20 mouse cellular contexts compared by ENCODE assay signal in the genomic region with DNA sequence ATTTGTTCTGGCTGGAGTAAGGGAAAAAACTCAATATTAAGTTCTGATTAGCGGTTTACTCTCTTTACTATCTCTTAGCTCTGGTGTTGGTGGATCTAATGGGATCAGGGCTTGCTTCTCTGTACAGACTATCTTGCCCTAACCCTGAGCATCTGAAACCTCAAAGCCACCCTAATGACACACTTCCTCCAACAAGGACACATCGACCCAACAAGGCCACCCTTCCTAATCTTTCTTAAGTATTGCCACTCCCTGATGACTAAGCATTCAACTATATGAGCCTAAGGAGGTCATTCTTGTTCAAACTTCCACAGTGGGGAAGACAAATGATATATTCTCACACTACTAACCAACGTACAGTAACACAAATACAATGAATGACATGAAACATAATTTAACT.
DNase-seq lines count a peak whose midpoint lies in the region; ATAC-seq and TF ChIP-seq lines count a peak whose summit lies in the region.
"Had no signal": no experiment of that assay in that cellular context is flagged by ENCODE, and none has a peak within 500 bp of the region (broad histone marks: within the 10 kb centered on the region; RNA-seq: fewer than 3 reads in every experiment).

No protein-coding gene starts in this region.

- no peak overlapping the region for H3K27ac ChIP-seq in liver, embryonic 14.5 days
- no peak overlapping the region for H3K27ac ChIP-seq in forebrain, embryonic 14.5 days (ENCODE audit: low read depth, low read length)
- H3K27ac ChIP-seq in midbrain, embryonic 14.5 days (replicated peaks; ENCODE audit: low read depth, low read length), result no peak overlapping the region
- H3K27ac ChIP-seq: embryonic facial prominence, embryonic 12.5 days; hindbrain, embryonic 10.5 days; hindbrain, embryonic 14.5 days; intestine, embryonic 15.5 days had no signal

- no peak overlapping the region for H3K4me3 ChIP-seq in liver, embryonic 14.5 days (ENCODE audit: insufficient read depth in 1 of 2, low read depth in 2 of 2, low read length in 2 of 2)
- H3K4me3 ChIP-seq in forebrain, embryonic 14.5 days (ENCODE audit: low read depth, low read length), result no peak overlapping the region
- no peak overlapping the region for H3K4me3 ChIP-seq in midbrain, embryonic 14.5 days (replicated peaks; ENCODE audit: low read depth, low read length)
- H3K4me3 ChIP-seq: embryonic facial prominence, embryonic 12.5 days; heart, embryonic 12.5 days; hindbrain, embryonic 10.5 days; intestine, embryonic 15.5 days had no signal

- no peak for ATAC-seq in liver, embryonic 14.5 days (ENCODE audit: insufficient read depth)
- peak; percentile 50; the same call in 1 of the 2 replicates for ATAC-seq in common myeloid progenitor, adult 5-6 weeks (replicated peaks; ENCODE audit: low read depth, poor library complexity, severe bottlenecking)
- ATAC-seq in forebrain, embryonic 14.5 days, result no peak
- no peak for ATAC-seq in midbrain, embryonic 14.5 days (ENCODE audit: low FRiP score, low TSS enrichment)
- ATAC-seq: activated CD4-positive, CD25-positive, alpha-beta regulatory T cell, adult 4 months; forebrain, embryonic 16.5 days; intestine, embryonic 15.5 days; Patski had no signal

- H3K27me3 ChIP-seq in liver, embryonic 14.5 days (ENCODE audit: control insufficient read depth, insufficient read depth, low read length), result no peaks in the 10 kb centered on the region
- H3K27me3 ChIP-seq in forebrain, embryonic 14.5 days (replicated peaks; ENCODE audit: control insufficient read depth, insufficient read depth, low read length), result no peaks in the 10 kb centered on the region
- no peaks in the 10 kb centered on the region for H3K27me3 ChIP-seq in midbrain, embryonic 14.5 days (ENCODE audit: control insufficient read depth, insufficient read depth, low read length)
- H3K27me3 ChIP-seq: embryonic facial prominence, embryonic 12.5 days; heart, embryonic 12.5 days; intestine, embryonic 15.5 days; Patski had no signal

- peaks cover 0 to 4% of the 10 kb centered on the region in 2 experiments; a peak in 2 of 4 replicates for H3K4me1 ChIP-seq in liver, embryonic 14.5 days (replicated peaks; ENCODE audit: control insufficient read depth in 2 of 2, insufficient read depth in 2 of 2, low read length in 1 of 2)
- H3K4me1 ChIP-seq in forebrain, embryonic 14.5 days (ENCODE audit: control insufficient read depth, insufficient read depth, low read length), result no peaks in the 10 kb centered on the region
- H3K4me1 ChIP-seq in midbrain, embryonic 14.5 days (ENCODE audit: control insufficient read depth, insufficient read depth, low read length), result no peaks in the 10 kb centered on the region
- H3K4me1 ChIP-seq: heart, embryonic 12.5 days; hindbrain, embryonic 10.5 days; intestine, embryonic 15.5 days had no signal

- H3K4me2 ChIP-seq in liver, embryonic 14.5 days (ENCODE audit: low read depth), result no peak overlapping the region
- no peak overlapping the region for H3K4me2 ChIP-seq in forebrain, embryonic 14.5 days (ENCODE audit: low read length)
- H3K4me2 ChIP-seq in midbrain, embryonic 14.5 days (ENCODE audit: low read length), result no peak overlapping the region
- H3K4me2 ChIP-seq: embryonic facial prominence, embryonic 12.5 days; heart, embryonic 12.5 days; hindbrain, embryonic 14.5 days; intestine, embryonic 15.5 days had no signal

- no peaks in the 10 kb centered on the region for H3K9me3 ChIP-seq in liver, embryonic 14.5 days (ENCODE audit: control insufficient read depth, low read length)
- H3K9me3 ChIP-seq in forebrain, embryonic 14.5 days (replicated peaks; ENCODE audit: control insufficient read depth, low read length), result no peaks in the 10 kb centered on the region
- no peaks in the 10 kb centered on the region; the same call in 1 of the 2 replicates for H3K9me3 ChIP-seq in midbrain, embryonic 14.5 days (ENCODE audit: control insufficient read depth, low read length)
- H3K9me3 ChIP-seq: embryonic facial prominence, embryonic 12.5 days; heart, embryonic 12.5 days; hindbrain, embryonic 10.5 days; intestine, embryonic 15.5 days had no signal

- 34% methylated on average over 3 of the region's 3 CpGs for WGBS in liver, embryonic 14.5 days (ENCODE audit: insufficient replicate concordance)
- 88% methylated on average over 3 of the region's 3 CpGs for WGBS in forebrain, embryonic 14.5 days
- WGBS in midbrain, embryonic 14.5 days, result 91% methylated on average over 3 of the region's 3 CpGs

- no peak overlapping the region for H3K9ac ChIP-seq in liver, embryonic 14.5 days (replicated peaks)
- H3K9ac ChIP-seq in forebrain, embryonic 14.5 days (ENCODE audit: low read length), result no peak overlapping the region
- H3K9ac ChIP-seq in midbrain, embryonic 14.5 days (replicated peaks; ENCODE audit: low read length), result no peak overlapping the region
- H3K9ac ChIP-seq: embryonic facial prominence, embryonic 12.5 days; heart, embryonic 12.5 days; hindbrain, embryonic 14.5 days; intestine, embryonic 15.5 days had no signal

- intact Hi-C loops in gastrocnemius, postnatal 14 days (cut with DNase I; ENCODE audit: low total_unique reads), result no loop called here

- DNase-seq in liver, embryonic 14.5 days (ENCODE audit: low read depth in 3 of 3, low spot score in 3 of 3), result peak in 2 of 3 experiments; percentile 26 to 27
- DNase-seq in liver, result no peak
- peak; percentile 3 for DNase-seq in c-Kit-negative CD71-positive TER-119-positive erythroid progenitor cells, embryonic 14.5 days (ENCODE audit: low read depth, low spot score)
- no peak for DNase-seq in gastrocnemius, postnatal 14 days
- no peak for DNase-seq in forebrain, embryonic 14.5 days (ENCODE audit: low spot score)
- no peak for DNase-seq in midbrain, embryonic 14.5 days
- DNase-seq: adrenal gland, postnatal 25 days; cerebellum, adult 2 months; cerebellum, postnatal 10 days; gastrocnemius, postnatal 25 days; kidney, adult 18-20 months had no signal

- TF ChIP-seq EP300 in liver, embryonic 14.5 days (IDR thresholded peaks at IDR 0.05; ENCODE audit: low read depth), result no peak

- no peak for TF ChIP-seq CTCF in liver, embryonic 14.5 days (IDR thresholded peaks at IDR 0.05; ENCODE audit: low read depth)

- H3K36me3 ChIP-seq in liver, embryonic 14.5 days (replicated peaks; ENCODE audit: control insufficient read depth, insufficient read depth, low read depth), result no peaks in the 10 kb centered on the region
- H3K36me3 ChIP-seq in forebrain, embryonic 14.5 days (ENCODE audit: control insufficient read depth, insufficient read depth, low read length), result no peaks in the 10 kb centered on the region
- H3K36me3 ChIP-seq in midbrain, embryonic 14.5 days (ENCODE audit: control insufficient read depth, insufficient read depth, low read length), result 0 out of 2 replicates have a peak, but pooled peaks cover 3% of the 10 kb centered on the region
- H3K36me3 ChIP-seq: embryonic facial prominence, embryonic 12.5 days; intestine, embryonic 15.5 days had no signal

Comparison
In these comparisons a context has a peak if more than half of its experiments do, and no peak if none do; other contexts are left out.
1. DNase-seq: peak in liver, embryonic 14.5 days (2 of 3) and c-Kit-negative CD71-positive TER-119-positive erythroid progenitor cells, embryonic 14.5 days (single experiment); none in liver (single experiment), gastrocnemius, postnatal 14 days (single experiment), forebrain, embryonic 14.5 days (single experiment) and midbrain, embryonic 14.5 days (single experiment).